Mouse (Mus musculus): ENCODE data around the gene Rec8. TPM values are rescaled to one million over a fixed set of nuclear protein-coding genes. Genes with fewer than 3 reads are reported as not detected.

Gene Rec8
- polyA plus RNA-seq, 1 experiment from 2014 or later, result 16.6 TPM

DNA sequence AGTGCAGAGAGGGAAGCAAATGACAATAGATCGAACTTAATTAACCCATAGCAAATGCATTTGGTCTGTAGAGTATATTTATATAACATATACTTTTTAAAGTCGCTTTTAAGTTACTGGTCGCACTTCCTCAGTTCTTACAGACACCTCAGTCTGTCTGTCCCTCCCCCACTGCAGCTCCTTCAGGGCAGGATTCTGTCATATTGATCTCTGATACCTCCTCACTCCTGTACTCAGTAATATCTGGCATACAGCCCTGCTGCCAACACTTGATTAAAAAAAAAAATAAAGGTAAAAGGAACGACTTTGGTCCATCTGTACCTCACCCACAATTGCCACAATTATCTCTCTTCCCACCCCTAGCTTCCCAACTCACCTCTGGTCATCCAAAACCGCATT lies 33.5 kb upstream of the Rec8 start:
- Histone ChIP-seq H3K27ac (replicated peaks) (peak overlapping the region; percentile 70), H3K36me3 (peaks cover 33% of the 10 kb centered on the region), H3K9me3 (replicated peaks) (no peaks in the 10 kb centered on the region), H3K4me1 (peaks cover 19% of the 10 kb centered on the region), H3K27me3 (replicated peaks) (no peaks in the 10 kb centered on the region), H3K4me2 (peak overlapping the region; percentile 76), H3K9ac (replicated peaks) (peak overlapping the region; percentile 68), H3K4me3 (replicated peaks) (peak overlapping the region; percentile 55)
- WGBS, result 36% methylated on average over 5 of the region's 5 CpGs
- no peak for ATAC-seq (ENCODE audit: low FRiP score)

DNA sequence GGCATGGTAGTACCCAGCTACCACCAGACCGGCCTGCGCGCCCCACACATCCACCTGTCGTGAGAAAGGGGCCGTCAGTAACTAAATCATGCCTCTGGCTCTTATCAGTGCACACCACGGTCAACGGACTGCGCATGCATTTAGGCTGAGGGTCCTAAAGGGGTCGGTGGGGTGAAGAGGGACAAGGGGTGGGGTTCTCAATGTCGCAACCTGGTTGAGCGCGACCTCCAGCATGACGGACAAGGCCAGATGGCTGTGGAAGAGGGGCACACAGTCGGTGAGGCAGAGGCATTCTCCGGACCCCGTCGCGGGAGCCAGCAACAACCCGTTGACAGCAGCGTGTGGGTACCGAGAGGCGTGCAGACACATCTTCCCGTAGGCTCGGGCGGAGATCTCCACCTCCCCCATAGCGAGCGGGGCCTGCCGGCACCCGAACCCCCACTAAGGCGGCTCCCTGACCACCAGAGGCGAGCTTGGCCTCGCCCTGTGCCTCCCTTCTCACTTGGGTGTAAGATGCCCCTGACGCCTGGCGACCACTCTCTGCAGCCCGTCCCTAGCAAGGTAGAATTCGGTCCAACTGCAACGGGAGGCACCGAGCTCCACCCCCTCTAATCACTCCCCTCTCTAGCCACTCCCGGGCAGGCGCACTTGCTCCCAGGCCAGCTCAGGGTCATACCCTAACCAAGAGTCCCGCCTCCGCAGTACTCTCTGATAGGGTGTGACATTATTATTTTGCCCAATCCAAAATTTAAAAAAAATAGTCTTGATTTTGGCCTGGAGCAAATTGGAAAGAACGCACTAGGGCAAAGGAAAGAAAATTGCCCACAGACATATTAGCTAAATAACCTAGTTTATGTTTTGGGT lies 32.9 kb upstream of the Rec8 start, which contains the start of gene Emc9:
Gene Emc9, minus strand, starts transcription at position 601 of the 864 bp plus-strand sequence.
- 3% methylated on average over 43 of the region's 43 CpGs for WGBS
- Histone ChIP-seq H3K27ac (replicated peaks) (peak within 1 kb of the TSS; percentile 70), H3K9ac (replicated peaks) (peak within 1 kb of the TSS; percentile 68), H3K27me3 (replicated peaks) (no peaks in the 10 kb centered on the region), H3K4me2 (peak within 1 kb of the TSS; percentile 76), H3K4me1 (peaks cover 21% of the 10 kb centered on the region), H3K36me3 (peaks cover 33% of the 10 kb centered on the region), H3K9me3 (replicated peaks) (no peaks in the 10 kb centered on the region), H3K4me3 (replicated peaks) (peak within 1 kb of the TSS; percentile 55)
- peak; percentile 82 for ATAC-seq (ENCODE audit: low FRiP score)

DNA sequence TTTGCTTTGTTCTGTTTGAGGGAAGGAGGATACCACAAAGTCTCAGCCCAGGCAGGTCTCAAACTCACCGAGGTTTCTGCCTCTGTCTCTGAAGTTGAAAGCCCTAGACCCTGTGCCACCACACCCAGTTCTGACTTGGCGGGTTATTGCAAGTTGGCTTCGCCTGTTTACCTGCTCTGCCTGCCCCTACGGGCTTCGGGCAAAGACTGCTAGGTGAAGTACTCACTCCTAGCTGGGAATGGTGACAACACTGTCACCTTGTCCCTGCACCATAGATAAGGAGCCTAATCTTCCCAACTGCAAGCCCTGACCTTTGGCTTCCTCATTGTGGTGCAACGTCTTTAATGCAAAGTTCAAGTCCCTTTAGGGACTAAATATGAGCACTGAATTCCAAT lies 32.3 kb upstream of the Rec8 start:
- H3K27me3 ChIP-seq (replicated peaks), result no peaks in the 10 kb centered on the region
- peaks cover 27% of the 10 kb centered on the region for H3K4me1 ChIP-seq
- H3K9ac ChIP-seq (replicated peaks), result no peak overlapping the region
- H3K9me3 ChIP-seq (replicated peaks), result no peaks in the 10 kb centered on the region
- H3K4me2 ChIP-seq, result peak overlapping the region; percentile 76
- ATAC-seq (ENCODE audit: low FRiP score), result no peak
- H3K4me3 ChIP-seq (replicated peaks), result peak overlapping the region; percentile 55
- WGBS, result 65% methylated on average over 6 of the region's 6 CpGs
- H3K36me3 ChIP-seq, result peaks cover 27% of the 10 kb centered on the region
- H3K27ac ChIP-seq (replicated peaks), result no peak overlapping the region

DNA sequence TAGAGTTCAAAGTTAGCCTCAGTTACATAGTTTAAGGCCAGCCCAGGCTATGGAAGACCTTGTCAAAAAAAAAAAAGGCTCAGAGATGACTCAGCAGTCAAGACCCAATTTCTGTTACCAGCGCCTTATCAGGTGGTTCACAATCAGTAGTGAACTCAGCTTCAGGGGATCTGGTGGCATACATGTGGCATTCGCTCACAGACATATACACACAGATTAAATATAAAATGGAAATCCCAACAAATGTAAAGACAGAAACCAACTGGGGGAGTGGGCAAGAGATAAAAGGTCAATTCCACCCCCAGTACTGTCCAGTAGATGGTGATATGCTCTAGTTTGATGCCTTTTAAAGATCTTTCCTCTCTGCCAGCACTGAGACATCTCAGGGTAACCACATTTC lies 31.7 kb upstream of the Rec8 start:
- Histone ChIP-seq H3K9me3 (replicated peaks) (no peaks in the 10 kb centered on the region), H3K27ac (replicated peaks) (no peak overlapping the region), H3K4me3 (replicated peaks) (no peak overlapping the region), H3K27me3 (replicated peaks) (no peaks in the 10 kb centered on the region), H3K9ac (replicated peaks) (no peak overlapping the region), H3K4me2 (no peak overlapping the region), H3K4me1 (peaks cover 28% of the 10 kb centered on the region), H3K36me3 (peaks cover 21% of the 10 kb centered on the region)
- 96% methylated on average over 2 of the region's 2 CpGs for WGBS
- ATAC-seq (ENCODE audit: low FRiP score), result no peak

DNA sequence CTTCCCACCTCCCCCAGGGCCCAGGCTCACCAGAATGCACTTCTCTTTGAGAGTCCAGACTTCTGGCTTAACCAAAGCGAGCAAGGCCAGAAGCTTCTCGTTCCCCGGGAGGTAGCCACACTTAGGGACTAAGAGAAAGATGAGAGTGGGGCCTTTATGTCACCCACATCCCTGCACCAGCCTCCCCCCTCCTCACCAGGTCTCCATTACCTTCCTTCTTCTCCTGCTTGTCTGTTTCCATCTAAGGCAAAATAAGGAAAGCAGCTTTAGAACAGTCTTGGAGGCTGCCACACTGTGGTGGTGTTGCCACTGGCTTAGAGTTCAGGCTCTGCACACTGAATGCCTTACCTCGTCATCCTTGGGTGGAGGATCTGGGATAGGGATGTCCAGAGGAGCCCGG lies 28.6 kb upstream of the Rec8 start:
- no peaks in the 10 kb centered on the region for H3K9me3 ChIP-seq (replicated peaks)
- H3K4me1 ChIP-seq, result peaks cover 53% of the 10 kb centered on the region
- H3K36me3 ChIP-seq, result peaks cover 18% of the 10 kb centered on the region
- H3K27ac ChIP-seq (replicated peaks), result no peak overlapping the region
- H3K4me2 ChIP-seq, result no peak overlapping the region
- WGBS, result 99% methylated on average over 5 of the region's 5 CpGs
- H3K4me3 ChIP-seq (replicated peaks), result no peak overlapping the region
- H3K9ac ChIP-seq (replicated peaks), result no peak overlapping the region
- no peaks in the 10 kb centered on the region for H3K27me3 ChIP-seq (replicated peaks)
- no peak for ATAC-seq (ENCODE audit: low FRiP score)

DNA sequence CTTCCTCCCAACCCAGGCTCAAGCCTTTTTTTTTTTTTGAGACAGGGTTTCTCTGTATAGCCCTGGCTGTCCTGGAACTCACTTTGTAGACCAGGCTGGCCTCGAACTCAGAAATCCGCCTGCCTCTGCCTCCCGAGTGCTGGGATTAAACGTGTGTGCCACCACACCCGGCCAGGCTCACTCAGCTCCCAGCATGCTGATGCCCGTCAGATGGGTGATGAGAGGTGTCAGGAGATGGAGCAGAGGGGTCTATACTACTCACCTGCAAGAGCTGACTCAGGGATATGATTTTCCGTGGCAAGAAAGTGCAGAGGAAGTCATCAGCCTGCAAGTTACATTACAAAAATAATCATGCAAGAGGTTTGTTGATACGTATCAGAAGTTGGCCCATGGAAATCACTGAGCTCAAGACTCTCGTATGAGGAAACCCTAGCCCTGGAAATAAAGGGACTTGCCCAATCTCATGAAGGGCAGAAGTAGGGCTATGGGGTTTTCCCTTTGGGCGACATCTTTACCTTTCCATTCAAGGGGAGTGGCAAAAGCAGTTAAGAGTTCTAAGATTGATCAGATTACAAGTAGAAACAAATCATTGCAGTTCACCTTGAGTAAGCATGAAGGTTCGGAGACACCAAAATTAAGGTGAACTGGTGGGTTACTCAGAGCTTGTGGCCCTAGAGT lies 27.9 kb upstream of the Rec8 start:
- peak overlapping the region; percentile 87 for H3K9ac ChIP-seq (replicated peaks)
- no peaks in the 10 kb centered on the region for H3K9me3 ChIP-seq (replicated peaks)
- peak overlapping the region; percentile 95 for H3K4me2 ChIP-seq
- no peak for ATAC-seq (ENCODE audit: low FRiP score)
- 89% methylated on average over 11 of the region's 11 CpGs for WGBS
- H3K27ac ChIP-seq (replicated peaks), result peak overlapping the region; percentile 92; the same call in 1 of the 2 replicates
- no peaks in the 10 kb centered on the region for H3K27me3 ChIP-seq (replicated peaks)
- H3K4me1 ChIP-seq, result peaks cover 48% of the 10 kb centered on the region
- H3K36me3 ChIP-seq, result peaks cover 24% of the 10 kb centered on the region
- peak overlapping the region; percentile 93 for H3K4me3 ChIP-seq (replicated peaks)

DNA sequence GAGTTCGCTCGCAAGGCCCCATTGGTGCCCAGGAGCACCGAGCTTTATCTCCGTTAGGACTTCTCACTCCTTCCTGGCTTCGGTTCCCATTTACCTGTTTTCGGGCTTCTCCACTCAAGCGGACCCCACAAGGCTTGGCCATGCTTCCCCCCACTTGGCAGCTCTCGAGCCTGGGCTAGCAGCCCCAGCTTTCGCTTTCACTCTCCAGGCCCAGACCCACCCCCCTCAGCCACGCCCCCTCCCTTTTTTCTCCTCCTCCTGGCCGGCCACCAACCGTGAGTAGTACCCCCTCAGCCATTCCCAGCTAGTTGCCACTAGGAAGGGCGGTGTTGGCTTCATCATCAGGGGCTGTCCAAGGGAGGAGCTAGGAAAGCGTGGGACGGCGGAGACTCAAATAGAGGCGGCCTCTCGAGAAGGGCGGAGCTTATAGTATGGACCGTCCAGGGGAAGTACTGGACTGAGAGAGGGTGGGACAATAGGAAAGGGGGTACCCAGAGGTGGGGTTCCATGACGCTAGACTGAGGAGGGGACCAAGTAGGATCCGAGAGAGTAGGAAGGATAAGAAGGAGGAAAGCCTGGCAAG lies 27.0 kb upstream of the Rec8 start, which contains the start of gene Psme2:
Gene Psme2, minus strand, starts transcription at position 366 of the 583 bp plus-strand sequence.
- peak within 1 kb of the TSS; percentile 93 for H3K4me3 ChIP-seq (replicated peaks)
- peak within 1 kb of the TSS; percentile 87 for H3K9ac ChIP-seq (replicated peaks)
- H3K9me3 ChIP-seq (replicated peaks), result no peaks in the 10 kb centered on the region
- H3K4me1 ChIP-seq, result peaks cover 39% of the 10 kb centered on the region
- H3K27ac ChIP-seq (replicated peaks), result peak within 1 kb of the TSS; percentile 92
- under 1% methylated on average over 21 of the region's 22 CpGs for WGBS
- ATAC-seq (ENCODE audit: low FRiP score), result peak; percentile 96
- no peaks in the 10 kb centered on the region for H3K27me3 ChIP-seq (replicated peaks)
- H3K4me2 ChIP-seq, result peak within 1 kb of the TSS; percentile 95
- peaks cover 34% of the 10 kb centered on the region for H3K36me3 ChIP-seq

DNA sequence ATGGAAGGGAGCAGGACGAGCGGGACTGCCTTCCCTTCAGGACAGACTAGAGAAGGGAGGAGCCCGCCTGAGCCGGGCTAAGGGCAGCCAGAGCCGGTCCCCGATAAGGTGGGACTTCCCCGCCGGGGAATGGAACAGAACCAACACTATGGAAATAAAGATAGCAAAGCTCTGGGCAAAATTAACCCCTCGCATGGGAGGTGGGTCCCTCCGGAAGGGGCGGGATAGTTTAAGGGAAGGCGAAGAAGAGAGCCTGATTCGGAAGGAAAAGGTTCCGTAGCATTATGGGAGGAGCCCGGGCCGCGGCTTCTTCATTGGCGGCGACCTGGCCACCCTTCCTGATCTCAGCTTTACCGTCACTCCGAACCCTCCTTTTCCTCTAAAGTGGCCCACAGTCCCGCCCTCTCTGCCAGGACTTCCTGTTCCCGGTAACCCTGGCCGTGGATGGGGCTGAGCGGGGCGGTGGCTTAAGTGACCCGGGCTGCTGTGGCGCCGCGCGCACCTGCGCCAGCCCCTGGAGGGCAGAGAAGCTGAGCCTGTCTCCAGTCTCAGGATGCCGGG lies 26.4 kb upstream of the Rec8 start, which contains the start of gene Rnf31:
Gene Rnf31, plus strand, starts transcription at position 378 of the 561 bp plus-strand sequence.
- Histone ChIP-seq H3K27ac (replicated peaks) (peak within 1 kb of the TSS; percentile 92), H3K9me3 (replicated peaks) (no peaks in the 10 kb centered on the region), H3K36me3 (peaks cover 39% of the 10 kb centered on the region), H3K4me1 (peaks cover 39% of the 10 kb centered on the region), H3K4me2 (peak within 1 kb of the TSS; percentile 95), H3K9ac (replicated peaks) (peak within 1 kb of the TSS; percentile 87), H3K27me3 (replicated peaks) (no peaks in the 10 kb centered on the region), H3K4me3 (replicated peaks) (peak within 1 kb of the TSS; percentile 93)
- 0% methylated on average over 33 of the region's 33 CpGs for WGBS
- ATAC-seq (ENCODE audit: low FRiP score), result peak; percentile 90

DNA sequence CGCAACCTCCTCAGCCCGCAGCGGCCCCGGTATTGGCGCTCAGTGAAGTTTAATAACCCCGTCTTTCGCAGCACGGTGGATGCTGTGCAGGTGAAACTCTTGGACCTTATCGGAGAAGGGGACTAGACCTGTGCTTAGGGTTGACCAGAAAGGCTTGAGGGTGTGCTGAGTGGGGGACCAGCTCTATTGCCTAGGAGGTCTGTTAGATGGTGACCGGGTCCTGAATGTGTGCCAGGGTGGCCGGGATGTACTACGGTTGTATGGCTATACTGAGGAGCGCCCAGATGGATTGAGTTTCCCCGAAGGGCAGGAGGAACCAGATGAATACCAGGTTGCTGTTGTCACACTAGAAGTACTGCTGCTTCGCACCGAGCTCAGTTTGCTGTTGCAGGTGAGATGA lies 25.6 kb upstream of the Rec8 start:
- H3K4me3 ChIP-seq (replicated peaks), result peak overlapping the region; percentile 93
- peaks cover 45% of the 10 kb centered on the region for H3K36me3 ChIP-seq
- no peaks in the 10 kb centered on the region for H3K9me3 ChIP-seq (replicated peaks)
- H3K9ac ChIP-seq (replicated peaks), result peak overlapping the region; percentile 87
- 6% methylated on average over 16 of the region's 16 CpGs for WGBS
- peak overlapping the region; percentile 92 for H3K27ac ChIP-seq (replicated peaks)
- H3K4me1 ChIP-seq, result peaks cover 39% of the 10 kb centered on the region
- H3K27me3 ChIP-seq (replicated peaks), result no peaks in the 10 kb centered on the region
- ATAC-seq (ENCODE audit: low FRiP score), result no peak
- peak overlapping the region; percentile 95 for H3K4me2 ChIP-seq

DNA sequence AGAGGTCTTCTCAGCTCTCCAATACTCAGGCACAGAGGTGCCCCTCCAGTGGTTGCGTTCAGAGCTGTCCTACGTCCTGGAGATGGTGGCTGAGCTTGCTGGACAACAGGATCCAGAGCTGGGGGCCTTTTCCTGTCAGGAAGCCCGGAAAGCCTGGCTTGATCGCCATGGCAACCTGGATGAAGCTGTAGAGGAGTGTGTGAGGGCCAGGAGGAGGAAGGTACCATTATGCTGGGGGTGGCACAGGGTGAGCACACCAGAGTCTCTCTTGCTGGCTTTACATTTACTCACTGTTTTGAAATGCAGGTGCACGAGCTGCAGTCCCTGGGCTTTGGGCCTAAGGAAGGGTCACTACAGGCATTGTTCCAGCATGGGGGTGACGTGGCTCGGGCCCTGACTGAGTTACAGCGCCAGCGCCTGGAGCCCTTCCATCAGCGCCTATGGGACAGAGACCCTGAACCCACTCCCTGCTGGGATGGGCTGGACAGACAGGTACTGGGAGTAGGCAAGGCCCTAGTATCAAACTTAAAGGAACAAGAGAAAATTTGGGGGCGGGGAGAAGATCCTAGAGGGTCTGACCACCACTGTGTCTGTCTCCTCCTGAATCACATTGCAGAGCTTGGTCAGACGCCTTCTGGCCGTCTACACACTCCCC lies 21.7 kb upstream of the Rec8 start:
- ATAC-seq (ENCODE audit: low FRiP score), result no peak
- Histone ChIP-seq H3K9ac (replicated peaks) (no peak overlapping the region; the same call in 1 of the 2 replicates), H3K27ac (replicated peaks) (no peak overlapping the region), H3K27me3 (replicated peaks) (no peaks in the 10 kb centered on the region), H3K9me3 (replicated peaks) (no peaks in the 10 kb centered on the region), H3K4me2 (no peak overlapping the region), H3K4me3 (replicated peaks) (no peak overlapping the region), H3K4me1 (peaks cover 25% of the 10 kb centered on the region), H3K36me3 (peaks cover 70% of the 10 kb centered on the region)
- WGBS, result 72% methylated on average over 13 of the region's 13 CpGs

All from neural tube, embryonic 15.5 days (tissue).